Mouse (Mus musculus) cerebellum, adult 9-11 months (tissue): ENCODE measurements around the gene Tmem132d.

ENCODE experiments used
- DNase-seq: peaks from one replicate; pipeline ENCODE4 v3.0.0; 2022

Tmem132d gene

DNA sequence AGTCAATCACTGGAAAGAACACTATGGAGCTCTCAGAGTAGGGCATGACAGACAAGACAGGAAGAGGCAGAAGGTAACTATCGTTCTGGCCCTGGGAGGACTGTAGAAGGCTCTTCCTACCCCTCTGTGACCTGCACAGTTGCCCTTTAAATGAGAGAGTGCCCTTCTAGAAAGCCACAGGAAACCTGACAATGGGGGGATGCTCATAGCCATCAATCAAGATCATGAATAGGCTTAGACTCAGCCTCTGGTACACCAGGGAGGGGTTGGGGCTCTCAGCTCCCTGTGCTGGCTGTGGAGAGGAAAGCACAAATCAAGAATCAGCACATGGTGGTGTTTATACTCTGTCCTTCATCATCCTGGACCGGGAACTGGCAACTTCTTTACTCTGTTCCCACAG lies 227.2 kb downstream of the Tmem132d start:
- DNase-seq = no peak

DNA sequence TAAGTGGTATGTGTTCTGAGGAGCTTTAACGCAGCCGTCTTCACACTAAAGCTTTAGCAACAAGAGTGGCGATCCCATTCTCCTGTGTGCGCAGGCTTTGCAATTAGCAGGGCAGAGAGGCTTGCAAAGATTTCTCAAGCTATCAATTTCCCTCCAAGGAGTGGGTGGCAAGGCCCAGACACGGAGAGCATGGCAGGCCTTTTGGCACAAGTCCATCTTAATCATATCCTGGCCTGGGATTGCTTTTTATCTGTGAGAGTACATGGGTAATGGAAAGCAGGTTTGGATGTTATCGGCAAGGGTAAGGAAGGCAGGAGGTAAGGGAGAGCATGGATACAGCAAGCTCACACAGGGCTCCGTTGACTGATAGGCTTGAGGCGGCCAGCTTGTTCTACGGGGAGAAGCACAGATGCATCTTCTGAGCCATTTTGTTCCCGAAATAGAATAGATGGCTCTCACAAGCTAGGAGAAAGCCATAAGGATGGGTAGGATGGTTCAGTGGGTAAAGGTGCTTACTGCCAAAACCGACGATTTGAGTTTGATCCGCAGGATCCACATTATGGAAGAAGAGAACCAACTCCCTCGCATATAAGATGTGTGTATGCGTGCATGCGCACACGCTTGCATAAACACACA lies 228.1 kb downstream of the Tmem132d start:
- DNase-seq = no peak

GRCm38 (mm10) chr5:128203879-128204581 lies 228.8 kb downstream of the Tmem132d start:
- no peak for DNase-seq

GRCm38 (mm10) chr5:128194106-128194505 lies 238.8 kb downstream of the Tmem132d start:
- DNase-seq = no peak

GRCm38 (mm10) chr5:128192485-128193055 lies 240.3 kb downstream of the Tmem132d start:
- DNase-seq = no peak

- no peak for DNase-seq
Measured at GRCm38 (mm10) chr5:128191710-128192109, 241.2 kb downstream of the Tmem132d start.

DNA sequence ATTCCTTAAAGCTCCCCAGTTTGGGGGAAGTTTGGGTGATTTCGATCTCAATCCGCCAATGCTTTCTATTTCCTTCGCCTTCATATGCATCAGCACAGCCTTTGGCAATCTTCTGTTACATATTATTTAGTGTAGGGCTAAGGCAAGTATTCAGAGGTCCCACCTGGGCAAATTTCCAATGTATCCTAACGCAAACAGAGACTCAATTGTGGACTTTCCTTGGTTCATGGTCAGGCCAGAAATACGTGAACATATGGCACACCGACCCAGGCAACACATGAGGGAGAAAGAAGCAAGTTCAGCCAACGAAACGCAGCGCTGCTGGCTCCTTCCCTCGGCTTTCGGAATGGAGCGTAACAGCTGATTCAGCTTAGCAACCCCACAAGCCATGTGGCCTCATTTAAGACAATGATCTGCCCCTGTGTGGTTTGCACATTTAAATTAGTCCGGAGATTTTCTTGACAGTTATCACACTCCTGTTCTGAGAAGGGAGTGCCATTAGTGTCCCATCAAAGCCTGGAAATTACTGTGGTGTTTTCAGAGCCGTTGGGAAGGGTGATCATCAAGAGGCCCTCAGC lies 242.5 kb downstream of the Tmem132d start:
- DNase-seq = no peak

DNA sequence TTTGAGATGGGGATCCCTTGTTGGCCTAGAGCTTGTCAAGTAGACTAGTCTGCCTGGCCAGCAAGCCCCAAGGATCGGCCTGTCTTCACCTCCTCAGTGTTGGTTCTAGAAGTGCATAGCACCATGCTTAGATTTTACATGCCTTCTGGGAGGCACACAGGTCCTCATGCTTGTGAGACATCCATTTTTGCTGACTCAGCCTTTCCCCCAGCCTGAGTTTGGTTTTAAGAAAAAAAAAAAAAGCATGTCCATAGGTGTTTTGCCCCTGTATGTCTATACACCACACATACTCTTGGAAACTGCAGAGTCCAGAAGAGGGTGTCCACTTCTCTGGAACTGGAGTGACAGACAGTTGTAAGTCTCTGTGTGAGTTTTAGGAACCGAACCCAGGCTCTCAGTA lies 256.6 kb downstream of the Tmem132d start:
- no peak for DNase-seq

- no peak for DNase-seq
Measured at GRCm38 (mm10) chr5:128158901-128159675, 273.8 kb downstream of the Tmem132d start.

DNA sequence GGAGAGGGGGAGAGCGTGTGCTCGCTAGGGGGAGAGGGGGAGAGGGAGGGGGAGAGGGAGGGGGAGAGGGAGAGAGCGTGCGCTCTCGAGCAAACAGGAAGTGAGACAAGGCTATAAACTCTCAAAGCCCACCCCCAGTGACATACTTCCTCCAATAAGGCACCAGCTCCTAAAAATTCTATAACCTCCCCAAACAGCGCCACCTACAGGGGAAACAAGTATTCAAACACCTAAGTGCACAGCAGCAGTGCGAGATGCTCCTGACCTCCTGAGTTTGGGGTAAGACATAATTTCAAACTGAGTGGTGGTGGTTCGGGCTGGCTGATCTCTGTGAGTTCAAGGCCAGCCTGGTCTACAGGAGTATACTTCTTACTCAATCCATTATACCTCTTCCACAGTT lies 281.4 kb downstream of the Tmem132d start:
- DNase-seq = no peak

- no peak for DNase-seq
Measured at GRCm38 (mm10) chr5:128146901-128147645, 285.8 kb downstream of the Tmem132d start.

- no peak for DNase-seq
Measured at GRCm38 (mm10) chr5:128144799-128145198, 288.1 kb downstream of the Tmem132d start.

DNA sequence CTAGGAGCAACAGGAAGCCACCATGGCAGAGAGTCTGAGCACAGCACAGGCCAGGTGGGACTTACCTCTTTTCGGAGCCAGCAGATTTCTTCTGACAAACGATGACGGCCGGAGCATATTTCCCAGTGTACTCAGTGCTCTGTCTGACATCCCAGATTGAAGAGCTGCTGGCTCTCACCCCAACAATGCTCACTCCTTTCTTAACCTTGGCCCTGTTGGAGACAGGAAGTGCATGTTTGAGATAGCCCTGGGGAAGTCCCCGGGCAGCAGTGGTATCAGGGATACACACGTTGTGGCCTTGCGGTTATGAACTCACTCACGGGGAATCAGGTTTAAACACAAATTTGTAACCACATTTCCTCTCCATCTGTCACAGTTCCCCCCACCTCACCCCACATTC lies 296.1 kb downstream of the Tmem132d start:
- DNase-seq = no peak

- DNase-seq = no peak
Measured at GRCm38 (mm10) chr5:128122656-128123055, 310.2 kb downstream of the Tmem132d start.

- no peak for DNase-seq
Measured at GRCm38 (mm10) chr5:128119171-128119570, 313.7 kb downstream of the Tmem132d start.

DNA sequence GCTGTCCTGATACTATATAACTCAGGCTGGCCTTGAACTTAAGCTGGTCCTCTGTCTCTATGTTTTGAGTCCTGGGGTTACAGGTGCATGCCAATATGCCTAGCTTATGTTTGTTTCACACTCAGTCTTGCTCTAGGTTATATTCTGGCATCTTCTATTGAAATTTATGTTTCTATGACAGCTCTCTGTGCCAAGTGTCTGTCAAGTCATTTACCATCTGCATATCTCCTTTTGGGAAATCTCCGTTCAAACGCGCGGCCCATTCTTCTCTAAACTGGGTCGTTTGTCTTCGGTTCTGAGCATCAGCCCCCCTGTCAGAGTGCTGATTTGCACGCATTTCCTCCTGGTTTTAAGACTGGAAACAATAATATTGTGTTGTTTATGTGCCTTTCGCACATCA lies 319.8 kb downstream of the Tmem132d start:
- no peak for DNase-seq

- DNase-seq = no peak
Measured at GRCm38 (mm10) chr5:128112518-128112917, 320.4 kb downstream of the Tmem132d start.

- DNase-seq = no peak
Measured at GRCm38 (mm10) chr5:128111664-128112063, 321.2 kb downstream of the Tmem132d start.

DNA sequence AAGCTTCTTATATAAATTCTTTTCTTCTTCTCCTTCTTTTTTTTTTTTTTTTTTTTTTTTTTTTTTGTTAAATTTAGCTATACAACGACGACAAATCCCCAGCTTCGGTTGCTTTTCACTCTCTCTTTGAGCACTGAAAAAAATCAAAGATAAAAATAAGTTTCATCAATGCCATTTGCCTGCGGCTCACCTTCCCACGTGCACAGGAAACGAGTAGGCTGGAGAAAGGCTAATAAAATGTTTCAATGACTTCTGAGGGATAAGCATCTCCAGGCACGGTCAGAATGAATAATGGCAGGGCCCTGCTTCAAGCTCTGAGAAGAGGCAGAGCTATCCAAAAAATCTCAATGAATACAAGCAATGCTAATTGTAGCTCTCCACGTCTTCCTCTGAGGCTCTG lies 330.3 kb downstream of the Tmem132d start:
- no peak for DNase-seq

DNA sequence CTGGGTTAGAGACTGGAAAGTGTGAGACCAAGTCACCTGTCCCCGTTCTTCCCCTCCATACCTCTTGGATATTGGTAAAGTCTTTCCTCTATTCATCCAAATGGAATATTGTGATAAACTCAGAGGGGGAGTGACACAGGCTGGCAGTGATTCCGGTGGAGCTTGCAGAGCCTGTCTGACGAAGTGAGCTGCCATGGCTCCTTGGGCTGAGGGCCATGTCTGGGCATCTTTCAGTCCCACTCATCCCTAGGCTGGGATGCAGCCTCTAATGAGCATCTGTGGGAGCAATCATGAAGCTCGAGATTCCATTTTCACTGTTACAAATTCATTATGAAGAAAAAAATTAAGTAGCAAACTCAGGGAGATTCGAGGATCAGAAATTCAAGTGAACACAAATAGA lies 332.5 kb downstream of the Tmem132d start:
- DNase-seq = no peak

- DNase-seq = no peak
Measured at GRCm38 (mm10) chr5:128099439-128099838, 333.4 kb downstream of the Tmem132d start.

- no peak for DNase-seq
Measured at GRCm38 (mm10) chr5:128090578-128090977, 342.3 kb downstream of the Tmem132d start.
